Mouse (Mus musculus) B cell, adult 2 months (primary cell): ENCODE results near the gene Mms19.
A peak's percentile ranks its signal among the peaks of the same experiment; 100 is the strongest.
"Not testable (repeated sequence)": the region's sequence is repeated elsewhere in the genome, so short reads cannot be mapped to it uniquely, and the experiment has no call there.

Source experiments
- DNase-seq, 2 experiments: peaks; one replicate each; pipeline ENCODE4 v3.0.0; 2022

Gene Mms19

DNA sequence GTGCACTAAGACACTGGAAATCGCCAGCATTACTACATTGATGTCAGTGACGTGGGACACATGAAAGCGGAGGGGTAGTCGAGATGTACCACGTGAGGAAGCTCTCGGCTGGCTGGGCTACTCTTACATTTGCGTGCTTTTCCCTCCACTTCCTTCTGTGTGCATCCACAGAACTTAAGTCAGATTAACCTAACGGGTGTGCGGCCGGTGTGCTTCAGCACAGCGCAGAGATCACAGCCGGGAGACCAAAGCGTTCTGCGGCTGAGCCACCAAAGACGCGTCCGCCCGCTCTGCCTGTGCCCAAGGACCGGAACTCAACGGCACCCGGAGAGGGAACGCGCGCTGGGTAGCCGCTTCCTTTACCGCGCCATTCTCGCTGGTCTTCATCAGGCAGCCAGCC, 48.3 kb downstream of the Mms19 start:
- DNase-seq = no peak

DNA sequence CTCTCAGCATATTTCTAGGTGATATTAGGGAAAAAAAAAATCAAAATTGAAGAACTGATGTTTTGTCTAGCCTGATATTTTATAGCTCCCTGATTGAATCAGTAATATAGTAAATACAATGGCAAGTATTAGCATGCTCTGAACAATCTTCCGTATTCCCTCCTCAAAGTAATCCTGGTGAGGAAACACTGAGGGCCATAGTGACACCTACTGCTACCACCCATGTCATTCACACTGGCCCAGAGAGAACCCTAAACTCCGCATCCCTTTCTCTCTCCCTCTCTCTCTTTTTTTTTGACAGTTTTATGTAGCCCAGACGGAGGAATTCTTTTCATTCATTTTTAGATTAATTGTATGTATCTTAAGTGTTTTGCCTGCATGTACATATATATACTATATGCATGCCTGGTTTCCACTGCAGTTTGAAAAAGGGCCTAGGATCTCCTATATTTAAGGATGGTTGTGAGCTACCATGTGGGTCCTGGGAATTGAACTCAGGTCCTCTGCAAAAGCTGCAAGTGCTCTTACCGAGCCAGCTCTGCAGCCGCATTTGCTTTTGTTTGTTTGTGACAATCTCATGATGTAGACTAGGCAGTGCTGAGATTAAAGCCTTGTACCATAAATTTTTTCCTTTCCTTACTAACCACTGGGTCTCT, 60.4 kb downstream of the Mms19 start:
- no peak for DNase-seq

DNA sequence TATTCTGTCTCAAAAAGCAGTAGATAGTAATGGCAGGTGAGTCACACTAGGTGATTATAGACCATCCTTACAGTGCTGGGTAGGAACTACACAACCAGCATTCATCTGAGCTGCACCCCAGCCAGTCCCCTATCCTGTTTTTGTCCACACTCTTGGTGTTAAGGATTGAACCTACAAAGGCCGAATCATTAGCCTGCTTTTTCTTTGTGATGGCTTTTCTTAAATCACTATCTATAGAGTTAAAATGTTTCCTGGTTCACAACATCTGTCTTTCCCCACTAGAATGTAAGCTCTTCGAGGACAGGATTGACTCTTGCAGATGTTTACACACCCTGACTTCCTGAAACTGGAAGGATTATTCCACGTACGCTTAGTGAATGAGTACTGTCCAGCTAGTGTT, 61.5 kb downstream of the Mms19 start:
- no peak for DNase-seq

DNA sequence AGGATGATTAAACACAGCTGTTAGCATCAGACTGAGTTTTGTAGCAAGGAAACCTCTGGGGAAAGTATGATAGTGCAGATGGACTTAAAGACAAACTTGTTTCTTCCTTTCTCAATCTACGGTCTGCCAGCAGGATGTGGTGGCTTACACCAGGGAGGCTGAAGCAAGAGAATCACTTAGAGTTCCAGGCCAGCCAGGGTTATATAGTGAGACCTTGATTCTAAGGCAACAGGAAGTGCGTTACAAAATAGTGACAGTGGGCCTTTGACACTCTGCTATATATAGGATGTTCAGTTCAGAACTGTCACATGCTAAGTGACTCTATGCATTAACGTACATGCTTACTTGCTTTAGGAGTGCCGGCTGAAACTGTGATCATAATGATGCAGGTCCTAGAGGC, 64.1 kb downstream of the Mms19 start:
- DNase-seq = no peak

DNA sequence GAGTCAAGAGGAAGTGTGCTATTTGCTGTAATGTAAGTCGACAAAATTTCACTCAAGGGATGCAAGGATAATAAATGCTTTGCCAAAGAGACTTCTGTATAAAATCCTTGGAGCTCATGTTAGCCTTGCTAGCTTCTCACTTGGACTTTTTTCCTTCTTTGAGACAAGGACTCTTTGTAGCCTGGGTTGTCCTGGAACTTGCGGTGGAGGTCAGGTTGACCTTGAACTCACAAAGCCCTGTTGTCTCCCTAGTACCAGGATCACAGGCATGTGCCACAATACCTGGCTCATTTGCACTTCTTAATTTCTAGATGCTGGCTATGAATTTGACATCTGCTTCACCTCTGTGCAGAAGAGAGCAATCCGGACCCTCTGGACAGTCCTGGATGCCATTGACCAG, 65.7 kb downstream of the Mms19 start:
- DNase-seq = no peak

DNA sequence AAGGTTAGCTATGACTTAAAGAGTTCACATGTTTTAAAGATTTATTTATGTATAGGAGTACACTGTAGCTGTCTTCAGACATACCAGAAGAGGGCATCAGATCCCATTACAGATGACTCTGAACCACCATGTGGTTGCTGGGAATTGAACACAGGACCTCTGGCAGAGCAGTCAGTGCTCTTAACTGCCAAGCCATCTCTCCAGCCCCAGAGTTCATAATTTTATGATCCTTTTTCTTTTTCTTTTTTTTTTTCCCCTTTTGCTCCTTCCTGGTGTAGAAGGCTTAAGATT, 66.4 kb downstream of the Mms19 start:
- DNase-seq = not testable (repeated sequence)

DNA sequence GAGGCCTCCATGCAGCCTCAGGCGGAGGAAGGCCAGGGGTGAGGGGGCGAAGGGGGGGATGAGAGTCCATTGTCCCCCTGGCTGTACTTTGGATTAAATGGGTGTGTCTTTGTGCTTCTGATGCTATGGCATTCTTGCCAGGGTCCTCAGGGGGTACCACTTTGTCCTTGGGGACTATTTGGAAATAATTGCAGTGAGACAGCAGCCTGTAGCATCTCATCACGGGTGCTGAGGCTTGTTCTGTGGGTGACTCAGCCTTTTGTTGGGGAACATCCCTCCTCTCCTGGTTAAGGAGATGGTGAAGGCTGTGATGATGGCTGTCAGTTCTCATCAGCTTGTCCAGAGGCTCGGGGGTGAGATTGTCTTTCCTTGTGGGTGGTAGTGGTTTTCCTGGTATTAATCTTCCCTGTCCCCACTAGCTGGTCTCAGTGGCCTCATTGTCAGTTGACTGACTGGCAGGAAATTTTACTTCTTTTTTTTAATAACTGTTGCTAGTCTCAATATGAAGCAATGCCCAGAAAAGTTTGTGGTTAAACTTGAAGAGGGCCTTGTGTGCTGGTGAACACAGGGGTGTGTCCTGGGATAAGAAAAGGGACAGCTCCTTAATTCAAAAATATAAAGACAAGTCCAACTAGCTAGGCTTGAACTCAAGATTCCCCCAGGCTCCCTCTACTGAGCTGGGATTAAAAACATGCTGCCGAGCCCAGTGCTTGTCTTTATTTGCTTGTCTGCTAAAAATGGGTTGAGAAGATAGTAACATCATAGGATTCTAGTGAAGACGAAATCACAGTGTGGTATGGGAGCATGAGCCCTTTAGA, 67.0 kb downstream of the Mms19 start:
- DNase-seq = no peak

DNA sequence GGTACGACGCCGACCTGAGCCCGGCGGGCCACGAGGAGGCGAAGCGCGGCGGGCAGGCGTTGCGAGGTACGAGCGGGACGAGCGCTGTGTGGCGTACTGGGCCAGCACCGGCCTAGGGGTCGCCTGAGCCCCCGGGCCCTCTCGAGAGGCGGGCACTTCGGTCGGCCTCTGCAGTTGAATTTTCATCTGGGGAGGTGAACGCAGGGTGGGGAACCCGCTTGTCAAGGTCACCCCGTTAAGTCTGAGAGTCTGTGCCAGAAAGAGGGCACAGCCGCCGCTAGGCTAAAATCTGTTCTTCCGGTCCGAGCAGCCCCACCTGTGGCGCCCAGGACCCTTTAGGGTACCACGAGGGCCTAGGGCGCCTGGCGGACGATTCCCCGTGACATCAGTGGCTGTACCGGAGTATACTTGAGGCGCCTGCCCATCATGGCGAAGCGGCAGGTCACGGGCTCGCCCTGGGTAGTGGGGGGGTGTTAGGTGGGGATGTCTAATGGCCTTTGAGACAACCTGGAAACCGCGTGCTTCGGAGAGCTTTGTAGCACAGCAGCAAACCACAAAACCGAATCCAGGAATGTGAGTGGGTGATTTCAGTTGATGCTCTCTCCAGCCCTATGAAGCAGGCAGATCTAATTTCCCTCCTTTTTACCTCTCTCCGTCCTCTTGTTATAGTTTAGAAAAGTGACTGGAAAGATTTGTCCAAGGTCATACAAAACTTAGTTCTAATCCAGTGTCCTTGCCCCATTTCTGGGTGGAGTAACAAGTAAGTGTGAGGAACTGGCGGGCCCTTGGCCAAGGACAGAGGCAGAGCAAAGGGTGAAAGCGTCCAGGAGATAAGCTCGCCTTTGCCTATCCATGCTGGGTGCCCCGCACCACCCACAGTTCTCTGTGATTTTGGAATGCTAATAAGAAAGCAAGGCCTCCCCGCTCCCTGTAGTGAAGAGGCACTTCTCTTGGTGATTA, 68.6 kb downstream of the Mms19 start:
- DNase-seq = peak; percentile 59 to 65

DNA sequence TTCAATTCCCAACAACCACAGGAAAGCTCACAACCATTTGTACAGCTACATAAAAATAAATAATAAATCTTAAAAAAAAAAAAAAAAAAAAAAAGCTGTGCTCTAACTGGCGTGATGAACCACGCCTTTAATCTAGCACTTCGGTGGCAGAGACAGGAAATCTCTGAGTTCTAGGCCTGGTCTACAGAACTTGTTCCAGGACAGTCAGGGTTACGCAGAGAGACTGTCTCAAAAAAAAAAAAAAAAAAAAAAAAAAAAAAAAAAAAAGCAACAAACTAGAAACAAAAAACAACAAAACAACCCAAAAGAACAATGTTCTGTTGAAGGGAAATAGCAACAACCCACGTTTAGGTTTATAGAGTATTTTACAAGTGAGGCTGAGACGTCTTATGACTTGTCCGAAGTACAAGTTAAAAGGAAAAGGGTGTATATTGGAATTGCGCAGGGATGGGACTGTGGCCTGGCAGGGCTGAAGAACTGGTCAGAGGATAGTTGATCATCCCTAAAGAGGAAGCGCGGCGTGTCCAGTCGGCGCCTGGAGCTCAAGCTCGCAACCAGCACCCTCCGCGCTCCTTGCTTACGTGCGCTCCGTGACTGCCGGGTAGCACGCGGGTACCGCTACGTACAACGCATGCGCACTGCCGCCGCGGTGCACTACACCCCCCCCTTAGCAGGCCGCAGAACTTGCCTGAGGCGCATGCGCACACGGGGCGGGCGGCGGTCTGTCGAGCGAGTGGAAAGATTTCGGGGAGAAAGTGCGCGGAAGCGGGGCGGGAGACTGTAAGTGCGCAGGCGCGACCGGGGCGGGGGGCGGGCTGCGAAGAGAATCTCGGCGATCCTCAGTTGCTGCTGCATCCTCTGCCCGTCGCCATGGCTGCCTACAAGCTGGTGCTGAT, 69.5 kb downstream of the Mms19 start, which contains the start of gene Pgam1:
Gene Pgam1 (plus strand): TSS at position 746 of the 896 bp plus-strand sequence.
- peak; percentile 95 for DNase-seq

DNA sequence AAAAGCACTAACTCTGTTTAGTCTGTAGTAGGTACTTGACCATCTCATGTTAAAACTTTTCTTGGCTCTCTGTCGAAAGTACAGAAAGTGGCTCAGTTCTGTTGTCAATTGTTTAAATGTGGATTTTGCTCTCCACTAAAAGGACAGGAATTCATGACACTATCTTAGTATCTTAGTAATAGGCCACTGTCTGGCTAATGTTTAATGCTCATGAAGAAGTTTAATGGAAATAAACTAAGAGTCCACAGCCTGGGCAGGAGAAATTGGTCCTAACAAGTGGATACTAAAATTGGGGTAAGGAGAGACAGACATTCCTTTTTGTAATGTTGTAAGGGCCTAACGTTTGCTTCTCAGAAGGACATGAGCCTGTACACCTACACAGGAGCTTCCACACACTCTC, 70.6 kb downstream of the Mms19 start:
- DNase-seq = no peak

DNA sequence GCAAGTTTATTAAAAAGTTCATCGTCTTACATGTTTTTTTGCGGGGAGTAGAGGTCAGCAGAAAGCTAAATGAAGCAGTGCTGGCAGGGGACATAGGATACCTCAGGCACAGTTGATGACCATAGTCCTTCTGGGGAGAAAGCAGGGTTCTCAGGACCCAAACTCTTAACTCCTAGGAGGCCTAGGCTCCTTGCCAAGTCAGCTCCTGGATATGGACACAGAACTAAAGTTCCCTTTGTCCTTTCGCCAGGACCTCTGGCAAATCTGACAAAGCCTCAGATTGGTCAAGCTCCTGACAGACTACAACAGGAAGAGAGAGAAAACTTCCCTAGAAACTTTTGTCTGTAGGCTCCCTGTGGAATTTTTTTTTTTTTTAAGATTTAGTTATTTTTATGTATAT, 72.2 kb downstream of the Mms19 start:
- DNase-seq = no peak

DNA sequence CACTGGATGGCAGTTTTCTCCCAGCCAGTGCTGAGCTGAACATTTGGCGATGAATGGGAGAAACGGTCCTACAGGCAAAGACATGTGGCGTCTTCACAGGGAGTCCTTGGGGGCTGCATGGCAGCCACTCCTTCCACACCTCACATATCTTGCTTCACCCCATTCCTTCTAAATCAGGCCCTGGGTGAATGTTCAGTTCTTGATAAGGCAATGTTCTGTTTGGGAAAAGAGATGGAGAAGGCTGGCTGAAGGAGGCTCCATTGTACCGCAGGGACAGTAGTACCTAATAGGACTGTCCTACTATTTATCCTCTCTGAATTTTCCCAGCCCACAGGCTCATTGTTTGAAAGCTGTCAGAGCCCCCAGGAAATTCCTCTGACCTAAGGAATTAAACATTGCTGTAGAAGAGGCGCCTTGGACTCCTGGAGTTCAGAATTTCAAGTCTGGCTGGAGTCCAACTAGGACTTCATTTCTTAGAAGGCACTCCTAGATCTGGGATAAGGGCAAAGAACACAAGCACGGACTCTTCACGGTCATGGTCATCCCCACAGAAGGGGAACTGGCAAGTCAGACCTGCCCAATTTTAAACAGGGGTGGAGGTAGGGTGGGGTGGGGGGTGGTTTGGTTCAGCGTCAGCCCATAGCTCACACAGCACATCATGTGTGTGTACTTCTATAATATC, 73.7 kb downstream of the Mms19 start:
- DNase-seq = no peak

DNA sequence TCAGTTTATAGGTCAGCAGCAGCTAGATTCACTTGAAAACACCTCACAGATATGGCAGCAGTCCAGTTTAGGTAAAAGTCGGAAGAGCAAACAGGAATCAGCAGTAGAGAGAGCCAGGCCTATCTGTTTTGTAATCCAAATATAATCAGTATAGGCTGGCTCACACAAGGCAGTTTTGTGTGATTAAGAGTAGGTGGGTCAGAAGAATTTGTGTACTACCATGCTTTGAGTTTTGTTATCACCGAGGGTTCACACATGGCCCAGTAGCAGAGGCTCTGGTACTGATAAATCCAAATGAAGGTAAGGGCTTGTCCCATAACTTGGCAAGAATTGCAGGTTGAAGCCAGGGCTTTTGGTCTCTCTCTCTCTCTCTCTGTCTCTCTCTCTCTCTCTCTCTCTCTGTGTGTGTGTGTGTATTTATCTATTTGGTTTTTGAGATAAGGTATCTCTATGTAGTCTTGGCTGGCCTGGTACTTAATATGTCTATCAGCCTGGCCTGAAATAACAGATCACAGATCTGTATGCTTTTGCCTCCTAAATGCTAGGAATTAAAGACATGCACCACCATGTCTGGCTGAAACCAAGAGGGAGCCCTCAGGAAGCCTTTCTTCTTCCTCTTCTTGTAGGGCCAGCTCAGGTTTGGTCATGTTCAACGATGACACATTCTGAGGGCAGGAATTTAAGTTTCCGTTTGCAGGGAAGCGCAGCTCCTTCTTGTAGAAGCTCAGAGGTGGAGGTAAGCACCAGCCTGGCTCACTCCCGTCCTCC, 74.5 kb downstream of the Mms19 start:
- no peak for DNase-seq

DNA sequence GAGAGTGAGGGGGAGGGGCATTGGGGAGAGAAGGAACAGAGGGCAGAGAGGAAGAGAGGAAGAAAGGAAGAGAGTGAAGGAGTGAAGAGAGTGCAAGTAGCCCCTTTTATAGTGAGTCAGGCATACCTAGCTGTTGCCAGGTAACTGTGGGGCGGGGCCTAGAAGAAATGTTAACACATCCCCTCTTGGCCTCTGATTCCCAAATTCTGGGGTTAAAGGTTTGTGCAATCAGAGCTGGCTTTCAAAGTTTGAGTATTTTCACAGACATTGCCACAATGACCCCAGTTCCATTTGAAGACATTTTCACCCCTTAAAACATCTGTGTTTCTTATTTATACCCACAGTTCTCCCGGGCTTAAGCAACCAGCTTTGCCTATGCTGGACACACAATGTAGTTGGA, 75.7 kb downstream of the Mms19 start:
- no peak for DNase-seq

DNA sequence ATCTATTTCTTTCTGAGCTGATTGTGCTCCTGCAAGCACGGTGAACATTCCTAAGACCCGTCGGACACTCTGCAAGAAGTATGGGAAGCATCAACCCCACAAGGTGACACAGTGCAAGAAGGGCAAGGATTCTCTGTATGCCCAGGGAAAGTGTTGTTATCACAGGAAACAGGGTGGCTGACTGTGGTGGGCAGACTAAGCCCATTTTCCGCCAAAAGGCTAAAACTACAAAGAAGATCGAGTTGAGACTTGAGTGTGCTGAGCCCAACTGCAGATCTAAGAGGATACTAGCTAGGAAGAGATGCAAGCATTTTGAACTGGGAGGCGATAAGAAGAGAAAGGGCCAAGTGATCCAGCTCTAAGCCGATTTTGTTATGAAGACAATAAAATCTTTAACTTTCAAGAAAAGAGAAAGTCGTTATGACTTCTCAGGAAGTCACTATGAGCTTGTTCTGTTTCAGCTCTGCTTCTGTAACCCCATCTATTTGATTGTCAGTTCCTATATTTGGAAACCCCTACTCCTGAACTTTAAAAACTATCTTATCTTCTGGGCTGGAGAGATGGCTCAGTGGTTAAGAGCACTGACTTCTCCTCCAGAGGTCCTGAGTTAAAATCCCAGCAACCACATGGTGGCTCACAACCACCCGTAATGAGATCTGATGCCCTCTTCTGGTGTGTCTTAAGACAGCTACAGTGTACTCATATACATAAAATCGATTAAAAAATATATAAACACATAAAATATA, 77.9 kb downstream of the Mms19 start:
- no peak for DNase-seq

DNA sequence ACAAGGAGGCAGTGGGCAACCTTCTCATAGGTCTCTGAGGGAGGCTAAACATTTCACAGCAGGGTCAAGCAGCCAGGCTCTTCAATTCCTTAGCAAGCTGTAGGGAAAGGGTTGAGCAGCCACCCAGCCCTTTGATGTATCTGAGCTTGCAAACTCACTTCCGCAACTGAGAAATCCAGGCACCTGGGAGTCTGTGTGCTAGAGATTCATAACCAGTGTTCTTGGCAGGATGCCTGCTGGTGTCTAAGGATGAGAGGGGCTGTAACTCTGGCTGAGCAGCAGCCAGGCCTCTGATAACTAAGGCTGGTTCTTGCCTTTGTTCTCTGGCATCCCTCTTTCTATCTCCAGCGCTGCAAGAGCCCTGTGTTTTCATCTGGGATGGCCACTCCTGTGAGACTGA, 79.3 kb downstream of the Mms19 start:
- DNase-seq = no peak

DNA sequence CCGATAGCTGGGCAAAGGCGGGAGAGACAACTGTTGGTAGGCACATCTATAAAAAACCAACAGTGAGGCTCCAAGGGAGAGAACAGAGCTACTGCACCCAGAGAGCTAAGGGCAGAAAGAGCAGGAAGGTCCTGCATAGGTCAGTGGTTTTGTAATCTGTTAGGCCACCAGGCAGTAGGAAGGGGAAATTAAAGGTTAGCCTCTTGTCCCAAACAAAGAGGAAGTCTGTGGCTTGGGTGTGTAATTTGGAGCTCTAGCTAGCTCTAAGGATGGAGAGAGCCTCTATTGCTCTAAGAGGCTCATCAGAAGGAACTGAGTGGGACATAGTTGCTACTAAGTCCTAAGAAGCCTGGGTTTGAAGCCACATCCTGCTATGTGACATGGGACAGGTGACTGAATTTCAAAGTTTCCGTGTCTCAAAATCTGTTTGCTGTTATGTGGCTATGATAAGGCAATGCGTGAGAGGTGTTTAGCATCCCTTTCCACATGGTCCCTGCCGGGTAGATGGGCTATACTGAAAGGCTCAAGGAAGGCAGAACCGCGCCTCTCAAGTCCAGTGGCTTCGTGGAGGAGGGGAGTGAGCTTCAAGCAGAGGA, 80.4 kb downstream of the Mms19 start:
- DNase-seq = no peak

DNA sequence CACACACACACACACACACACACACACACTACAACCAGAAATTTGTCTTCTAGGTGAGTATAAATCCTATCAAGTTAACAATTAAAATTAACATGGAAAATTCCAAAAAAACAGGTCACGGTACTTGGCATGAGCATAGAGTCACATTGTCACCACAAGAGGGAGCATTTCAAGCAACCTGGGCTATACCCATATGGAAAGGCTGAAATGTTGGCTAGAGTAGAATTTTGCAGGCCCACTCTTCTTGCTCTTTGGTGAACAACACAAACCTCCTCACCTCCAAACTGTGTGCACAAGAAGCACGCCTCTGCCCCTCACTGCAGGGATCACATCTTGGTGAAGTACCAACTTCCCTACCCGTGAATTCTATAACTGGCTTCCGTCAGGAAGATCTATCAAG, 82.1 kb downstream of the Mms19 start:
- DNase-seq = peak; percentile 47 to 48

DNA sequence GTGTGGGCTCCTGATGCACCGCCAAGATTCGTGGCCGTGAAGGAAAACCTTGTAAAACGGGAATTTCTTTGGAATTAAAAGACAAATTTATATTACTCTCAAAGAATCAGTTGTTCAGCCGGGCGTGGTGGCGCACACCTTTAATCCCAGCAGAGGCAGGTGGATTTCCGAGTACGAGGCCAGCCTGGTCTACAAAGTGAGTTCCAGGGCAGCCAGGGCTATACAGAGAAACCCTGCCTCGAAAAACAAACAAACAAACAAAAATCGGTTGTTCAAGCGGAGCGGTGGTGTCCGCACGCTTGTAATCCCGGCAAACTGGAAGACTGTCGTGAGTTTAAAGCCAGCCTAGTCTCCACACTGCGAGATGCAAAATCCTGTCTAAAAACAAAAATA, 84.6 kb downstream of the Mms19 start:
- DNase-seq = no peak
